Mouse (Mus musculus): ENCODE data around the gene Ddx42. TPM values are rescaled to one million over a fixed set of nuclear protein-coding genes. Genes with fewer than 3 reads are reported as not detected.

Gene Ddx42
- 52.9 and 54.4 TPM in 2 replicates for polyA plus RNA-seq (2015; fragmentation: Nextera tagmentation; extraction: Ambion mirVana)

DNA sequence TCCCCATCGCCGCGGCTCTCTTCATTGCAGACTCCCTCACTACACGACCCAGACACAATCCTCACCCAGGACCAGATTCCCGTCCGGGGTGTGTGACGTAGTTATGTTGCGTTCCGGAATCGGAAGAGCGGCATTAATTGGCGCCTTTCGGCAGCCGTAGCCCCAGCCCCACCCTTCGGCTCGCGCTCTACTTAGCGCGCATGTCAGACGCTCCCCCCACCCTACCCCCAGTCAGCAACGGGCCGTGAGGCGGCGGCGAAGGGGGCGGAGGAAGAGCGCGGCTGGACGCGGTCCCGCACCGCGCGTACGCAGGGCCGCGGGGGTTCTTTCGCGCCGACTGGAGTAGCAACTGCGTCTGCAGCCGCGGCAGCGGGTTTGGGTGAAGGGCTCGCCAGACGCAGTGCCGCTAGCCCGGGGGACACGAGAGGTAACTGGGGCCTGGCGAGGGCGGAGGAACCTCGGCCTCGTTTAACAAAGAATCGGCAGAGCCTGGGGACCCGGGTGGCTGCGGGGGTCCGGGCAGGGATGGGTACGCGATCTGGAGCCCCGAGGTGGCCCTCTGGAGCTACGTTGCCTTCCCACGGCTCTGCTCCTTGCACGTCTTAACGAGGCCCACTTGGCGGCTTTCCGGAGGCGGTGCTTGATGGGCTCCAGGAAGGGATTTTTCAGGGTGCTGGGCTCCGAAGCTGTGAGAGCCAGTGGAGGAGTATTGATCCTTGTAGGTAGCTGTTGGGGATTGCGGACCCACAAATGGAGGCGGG, at the start of gene Ddx42:
Gene Ddx42 (plus strand): TSS at position 197 of the 761 bp plus-strand sequence.

GRCm38 (mm10) chr11:106202123-106202465, 14.6 kb upstream of the Ddx42 start, which contains the start of gene Strada:
Gene Strada, minus strand, starts transcription at chr11:106202168.

DNA sequence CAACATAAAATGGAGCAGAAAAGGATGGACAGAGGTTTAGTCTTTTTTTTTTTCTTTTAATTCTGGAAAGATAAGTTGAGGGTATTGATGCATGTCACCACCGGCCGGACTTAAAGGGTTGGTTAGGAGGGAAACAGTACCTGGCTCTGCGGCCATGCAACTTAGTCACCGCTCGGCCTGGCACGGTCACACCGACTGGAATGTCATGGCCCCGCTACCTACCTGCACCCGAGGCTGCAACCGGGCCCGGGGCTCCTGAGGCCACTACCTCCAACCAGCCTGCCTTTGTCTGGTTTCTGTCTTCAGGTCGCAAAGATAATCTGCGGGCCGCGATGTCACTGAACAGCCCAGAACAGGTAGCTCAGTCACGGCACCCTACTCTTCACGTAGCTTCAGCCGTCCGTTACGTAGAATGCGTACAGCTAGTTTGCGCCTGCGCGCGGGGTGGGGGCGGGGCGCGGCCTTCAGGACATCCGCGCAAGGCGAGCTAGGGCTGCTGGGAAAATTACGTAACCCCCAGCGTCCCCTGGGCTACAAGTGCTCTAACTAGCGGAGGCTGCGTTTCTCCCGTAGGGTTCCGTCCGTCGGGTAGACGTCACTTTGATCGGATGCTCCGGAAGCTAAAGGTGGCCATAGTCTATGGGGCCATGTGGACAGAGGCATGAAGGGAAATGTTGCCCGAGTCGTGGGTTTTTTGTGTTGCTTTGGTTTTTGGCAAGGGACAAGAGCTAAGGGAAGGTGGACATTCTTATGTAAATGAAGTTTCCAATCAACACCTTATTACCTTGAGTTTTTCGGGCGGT, 598 bp upstream of the Ddx42 start, which contains the start of gene Ccdc47:
Gene Ccdc47 (minus strand): TSS at position 418 of the 803 bp plus-strand sequence.

DNA sequence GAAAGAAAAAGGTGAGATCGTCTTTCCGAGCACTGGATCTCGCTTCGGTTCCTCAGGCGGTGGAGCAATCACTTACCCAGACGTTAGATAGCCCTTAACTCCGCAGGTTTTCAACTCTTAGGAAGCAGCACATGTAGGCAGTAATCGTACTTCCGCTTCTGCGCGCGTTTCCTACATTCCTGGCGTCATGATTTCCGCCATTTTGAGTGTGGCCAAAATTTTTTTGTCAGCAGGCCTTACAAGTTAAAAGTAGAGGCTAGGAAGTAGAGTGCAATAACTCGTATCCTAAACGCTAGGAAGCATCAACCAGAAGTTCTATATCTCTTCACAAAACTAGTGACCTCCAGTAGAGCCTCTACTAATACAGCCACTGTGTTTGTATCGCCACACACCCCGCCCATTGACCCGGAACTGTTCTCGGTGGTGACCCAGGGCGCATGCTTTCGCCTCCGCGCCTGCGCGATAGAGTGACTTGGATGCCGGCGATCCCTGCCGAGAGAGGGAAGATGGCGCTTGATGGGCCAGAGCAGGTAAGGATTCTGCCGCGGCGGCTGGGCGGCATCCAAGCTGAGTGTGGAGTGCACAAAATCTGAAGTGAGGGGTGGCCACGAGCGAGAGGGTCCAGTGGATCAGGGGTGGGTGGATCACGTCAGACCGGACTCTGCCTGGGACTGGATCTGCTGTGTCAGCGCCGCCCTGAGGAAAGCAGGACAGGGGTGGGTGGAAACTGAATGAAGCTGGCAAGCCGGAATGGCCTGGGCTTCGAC, 39.1 kb downstream of the Ddx42 start, which contains the start of the genes Ftsj3 and Psmc5:
Gene Ftsj3 (minus strand): TSS at position 395 of the 767 bp plus-strand sequence.
Gene Psmc5 (plus strand): TSS at position 470 of the 767 bp plus-strand sequence.

DNA sequence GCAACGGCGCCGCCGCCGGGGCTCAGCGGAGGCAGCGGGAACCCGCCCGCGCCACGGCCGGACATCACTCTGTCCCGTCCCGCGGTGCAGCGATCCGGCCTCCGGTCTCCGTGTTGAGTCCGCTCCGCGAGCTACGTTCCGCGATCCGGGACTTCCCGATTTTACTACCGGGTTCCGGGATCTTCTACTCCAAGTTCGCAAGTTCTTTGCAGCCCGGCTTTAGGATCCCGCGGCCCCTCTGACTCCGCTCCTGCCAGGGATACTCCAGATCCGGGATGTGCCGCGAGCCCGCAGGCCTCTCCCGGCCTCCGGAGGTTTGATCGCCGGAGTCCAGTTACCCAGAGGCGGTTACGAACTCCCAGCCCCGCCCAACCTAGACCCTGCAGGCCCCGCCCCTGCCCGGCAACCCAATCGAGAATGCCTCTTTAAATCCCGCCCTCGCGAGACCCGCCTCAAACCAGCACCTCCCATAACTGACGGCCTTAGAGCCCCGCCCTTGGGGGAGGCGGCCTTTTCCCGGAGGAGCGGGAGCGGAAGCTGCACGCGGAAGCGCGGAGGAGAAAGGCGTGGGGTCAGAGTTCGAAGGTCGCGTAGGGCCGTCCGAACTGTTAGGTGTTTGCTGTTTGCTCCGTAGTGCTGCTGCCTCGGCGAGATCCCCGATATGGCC, 56.1 kb downstream of the Ddx42 start, which contains the start of gene Smarcd2:
Gene Smarcd2 (minus strand): TSS at position 329 of the 667 bp plus-strand sequence.

DNA sequence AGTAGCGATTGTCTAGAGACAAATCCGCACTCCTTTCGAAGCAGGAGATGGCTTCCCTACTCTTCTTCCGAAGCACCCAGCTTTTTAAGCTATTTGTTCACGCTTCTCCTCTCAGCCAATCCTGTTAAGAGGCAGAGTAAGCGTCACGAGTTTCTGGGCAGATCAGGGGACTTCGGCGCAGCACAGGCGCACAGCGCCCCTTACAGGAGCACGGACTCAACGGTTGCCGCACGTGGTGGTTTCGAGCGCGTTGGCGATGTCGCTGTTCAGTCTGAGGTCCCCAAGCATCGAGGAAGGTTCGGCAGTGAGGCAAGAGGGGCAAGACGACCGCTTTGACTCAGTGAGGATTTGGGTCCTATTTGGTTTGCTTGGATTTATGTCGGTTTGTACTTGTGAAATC, 59.7 kb downstream of the Ddx42 start, which contains the start of gene Tcam1:
Gene Tcam1 (plus strand): TSS at position 219 of the 400 bp plus-strand sequence.

Other genes with a start within 250 kb of the Ddx42 start
- 7.6 and 8.0 TPM in 2 replicates for gene Ace, start 249.0 kb upstream of the Ddx42 start, polyA plus RNA-seq (2015; fragmentation: Nextera tagmentation; extraction: Ambion mirVana)
- gene Ace3, start 222.3 kb upstream of the Ddx42 start, polyA plus RNA-seq (2015; fragmentation: Nextera tagmentation; extraction: Ambion mirVana) = 0.10 TPM in 1 of 2 replicates, not detected in the other
- gene Kcnh6, start 208.8 kb upstream of the Ddx42 start, polyA plus RNA-seq (2015; fragmentation: Nextera tagmentation; extraction: Ambion mirVana) = 2.5 and 3.9 TPM in 2 replicates
- 117 and 140 TPM in 2 replicates for gene Dcaf7, start 180.1 kb upstream of the Ddx42 start, polyA plus RNA-seq (2015; fragmentation: Nextera tagmentation; extraction: Ambion mirVana)
- gene Taco1, start 150.9 kb upstream of the Ddx42 start, polyA plus RNA-seq (2015; fragmentation: Nextera tagmentation; extraction: Ambion mirVana) = 7.3 and 7.4 TPM in 2 replicates
- gene Map3k3, start 132.3 kb upstream of the Ddx42 start, polyA plus RNA-seq (2015; fragmentation: Nextera tagmentation; extraction: Ambion mirVana) = 11.0 and 12.1 TPM in 2 replicates
- not detected in 2 replicates for gene Gm10840, start 56.1 kb upstream of the Ddx42 start, polyA plus RNA-seq (2015; fragmentation: Nextera tagmentation; extraction: Ambion mirVana)
- 104 and 107 TPM in 2 replicates for gene Limd2, start 56.1 kb upstream of the Ddx42 start, polyA plus RNA-seq (2015; fragmentation: Nextera tagmentation; extraction: Ambion mirVana)
- gene Strada, start 14.8 kb upstream of the Ddx42 start, polyA plus RNA-seq (2015; fragmentation: Nextera tagmentation; extraction: Ambion mirVana) = 24.1 and 24.5 TPM in 2 replicates
- 73.1 and 80.1 TPM in 2 replicates for gene Ccdc47, start 582 bp upstream of the Ddx42 start, polyA plus RNA-seq (2015; fragmentation: Nextera tagmentation; extraction: Ambion mirVana)
- gene Ftsj3, start 39.2 kb downstream of the Ddx42 start, polyA plus RNA-seq (2015; fragmentation: Nextera tagmentation; extraction: Ambion mirVana) = 26.2 and 28.3 TPM in 2 replicates
- 291 and 312 TPM in 2 replicates for gene Psmc5, start 39.2 kb downstream of the Ddx42 start, polyA plus RNA-seq (2015; fragmentation: Nextera tagmentation; extraction: Ambion mirVana)
- 10.6 and 12.2 TPM in 2 replicates for gene Smarcd2, start 56.0 kb downstream of the Ddx42 start, polyA plus RNA-seq (2015; fragmentation: Nextera tagmentation; extraction: Ambion mirVana)
- gene Tcam1, start 59.7 kb downstream of the Ddx42 start, polyA plus RNA-seq (2015; fragmentation: Nextera tagmentation; extraction: Ambion mirVana) = 0.14 TPM in 1 of 2 replicates, not detected in the other
- not detected in 2 replicates for gene Gh, start 84.9 kb downstream of the Ddx42 start, polyA plus RNA-seq (2015; fragmentation: Nextera tagmentation; extraction: Ambion mirVana)
- 1.5 TPM in 2 replicates for gene Cd79b, start 97.8 kb downstream of the Ddx42 start, polyA plus RNA-seq (2015; fragmentation: Nextera tagmentation; extraction: Ambion mirVana)
- gene Scn4a, start 136.4 kb downstream of the Ddx42 start, polyA plus RNA-seq (2015; fragmentation: Nextera tagmentation; extraction: Ambion mirVana) = 0.04 TPM in 1 of 2 replicates, not detected in the other
- 0.42 TPM in 1 of 2 replicates, not detected in the other for gene Prr29, start 148.5 kb downstream of the Ddx42 start, polyA plus RNA-seq (2015; fragmentation: Nextera tagmentation; extraction: Ambion mirVana)
- 11.7 and 13.7 TPM in 2 replicates for gene Icam2, start 171.1 kb downstream of the Ddx42 start, polyA plus RNA-seq (2015; fragmentation: Nextera tagmentation; extraction: Ambion mirVana)

Data from neural tube, postnatal 0 days (tissue).